Mouse (Mus musculus) layer of hippocampus, postnatal 25 days (tissue): Measurements from ENCODE around the gene Ccnb1. TPM values are rescaled to one million over a fixed set of nuclear protein-coding genes. Genes with fewer than 3 reads are reported as not detected.
A peak's percentile ranks its signal among the peaks of the same experiment; 100 is the strongest.
"Not testable (repeated sequence)": the region's sequence is repeated elsewhere in the genome, so short reads cannot be mapped to it uniquely, and the experiment has no call there.

Experiments used
- DNase-seq, 2 experiments: peaks; one replicate each; pipeline ENCODE4 v3.0.0; 2022; ENCODE audit warnings: mixed read lengths in 2 of 2, low spot score in 1 of 2; ENCODE audit errors: extremely low spot score in 1 of 2
- total RNA-seq, 2 experiments: library from RNA; stranded (reverse); gene quantifications; 2 replicates each; pipeline ENCODE4 v1.2.3; 2021

Gene Ccnb1
- total RNA-seq, 2 experiments from 2014 or later = 1.5 TPM

DNA sequence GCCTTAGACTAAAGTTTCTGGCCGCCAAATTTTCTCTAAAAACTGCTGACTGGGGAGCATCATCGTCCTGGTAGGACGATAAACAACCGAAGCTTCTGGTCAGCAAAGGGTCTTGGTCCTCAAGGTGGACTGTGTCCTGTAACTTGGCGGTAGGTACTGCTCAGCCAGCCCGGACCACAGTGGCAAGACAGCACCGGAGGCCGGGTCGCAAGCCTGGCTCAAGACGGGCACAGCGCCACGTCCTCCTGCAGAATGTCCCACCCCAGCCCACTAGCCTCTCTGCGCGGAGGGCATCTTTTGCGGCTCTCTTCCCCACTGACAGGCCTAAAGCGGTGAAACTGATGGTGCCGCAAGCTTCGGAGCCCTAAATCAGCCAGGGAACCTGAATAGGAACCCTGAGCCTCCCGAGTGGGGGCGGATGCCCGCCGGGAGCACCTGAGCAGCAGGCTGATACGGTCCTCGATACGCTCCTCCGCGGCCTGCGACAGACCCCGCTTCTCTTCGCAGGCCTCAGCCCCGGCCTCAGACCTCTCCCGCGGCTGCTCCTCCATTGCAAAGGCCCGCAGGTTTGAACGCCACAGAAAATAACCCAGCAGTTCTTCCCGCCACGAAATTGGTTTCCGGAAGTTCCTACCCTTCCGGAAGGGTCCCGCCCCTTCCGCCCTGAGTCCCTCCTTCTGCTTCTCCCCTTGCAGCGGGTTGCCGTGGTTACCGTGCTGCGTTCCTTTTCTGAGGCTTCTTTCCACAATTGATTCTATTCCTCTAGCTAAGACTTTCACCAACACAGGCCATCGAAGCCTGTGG lies 10.9 kb downstream of the Ccnb1 start, which contains the start of gene Cenph:
Gene Cenph, minus strand, starts transcription at position 648 of the 804 bp plus-strand sequence.
- peak; percentile 52 to 68 for DNase-seq

- DNase-seq = no peak
Observed at GRCm38 (mm10) chr13:100774704-100775103, 11.7 kb downstream of the Ccnb1 start.

DNA sequence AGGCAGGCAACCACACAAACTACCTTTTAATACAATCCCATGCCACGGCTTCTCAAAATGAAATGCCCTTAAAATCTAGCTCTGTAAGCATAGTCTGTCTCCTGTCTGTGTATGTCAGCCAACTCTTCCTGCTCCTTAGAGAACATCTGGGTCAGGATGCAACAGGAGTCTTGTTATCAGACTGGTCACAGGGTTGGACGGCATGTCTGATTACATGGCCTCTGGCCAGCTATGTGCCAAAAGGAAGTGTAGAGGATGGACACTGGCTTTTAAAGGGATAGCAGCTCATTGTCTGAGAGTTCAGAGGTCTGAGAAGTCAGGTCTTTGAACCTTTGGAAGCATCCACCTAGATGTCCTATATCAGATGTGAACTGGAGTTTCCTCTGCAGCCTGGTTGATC lies 31.0 kb downstream of the Ccnb1 start:
- no peak for DNase-seq

DNA sequence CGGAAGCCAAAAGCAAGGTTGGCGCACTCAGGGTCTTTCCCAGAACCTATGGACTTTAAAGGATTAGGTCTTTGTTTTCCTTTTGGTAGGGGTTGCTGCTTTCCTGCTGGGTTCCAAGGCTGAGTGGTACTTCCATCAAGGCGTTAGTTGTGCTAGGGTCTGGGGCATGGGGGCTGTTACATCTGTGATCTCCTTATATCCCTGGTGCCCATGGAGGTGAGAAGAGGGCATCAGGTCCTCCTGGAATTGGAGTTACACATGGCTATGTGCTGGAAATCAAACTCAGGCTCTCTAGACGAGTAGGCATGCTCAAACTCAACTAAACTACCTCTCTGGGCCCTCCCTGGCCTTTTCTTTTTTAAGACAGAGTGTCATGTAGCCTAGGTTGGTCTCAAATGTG lies 32.2 kb downstream of the Ccnb1 start:
- no peak for DNase-seq

DNA sequence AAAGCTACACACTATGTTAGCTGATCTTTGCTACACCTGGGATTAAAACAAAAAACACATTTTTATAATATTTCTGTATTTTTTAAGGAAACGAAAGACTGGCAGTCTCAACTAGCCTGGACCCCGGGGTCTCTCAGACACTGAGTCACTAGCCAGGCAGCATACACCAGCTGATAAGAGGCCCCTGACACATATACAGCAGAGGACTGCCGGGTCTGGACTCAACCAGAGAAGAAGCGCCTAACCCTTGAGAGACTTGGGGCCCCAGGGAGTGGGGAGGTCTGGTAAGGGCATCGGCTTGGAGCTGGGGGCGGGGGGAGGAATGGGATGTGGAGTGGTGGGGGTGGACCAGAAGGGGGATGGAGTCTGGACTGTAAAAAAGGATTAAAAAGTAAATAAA lies 33.4 kb downstream of the Ccnb1 start:
- no peak for DNase-seq

- no peak for DNase-seq
Observed at GRCm38 (mm10) chr13:100752529-100752928, 33.8 kb downstream of the Ccnb1 start.

GRCm38 (mm10) chr13:100751402-100751801 lies 35.0 kb downstream of the Ccnb1 start:
- DNase-seq = no peak

GRCm38 (mm10) chr13:100750799-100751198 lies 35.6 kb downstream of the Ccnb1 start:
- no peak for DNase-seq

DNA sequence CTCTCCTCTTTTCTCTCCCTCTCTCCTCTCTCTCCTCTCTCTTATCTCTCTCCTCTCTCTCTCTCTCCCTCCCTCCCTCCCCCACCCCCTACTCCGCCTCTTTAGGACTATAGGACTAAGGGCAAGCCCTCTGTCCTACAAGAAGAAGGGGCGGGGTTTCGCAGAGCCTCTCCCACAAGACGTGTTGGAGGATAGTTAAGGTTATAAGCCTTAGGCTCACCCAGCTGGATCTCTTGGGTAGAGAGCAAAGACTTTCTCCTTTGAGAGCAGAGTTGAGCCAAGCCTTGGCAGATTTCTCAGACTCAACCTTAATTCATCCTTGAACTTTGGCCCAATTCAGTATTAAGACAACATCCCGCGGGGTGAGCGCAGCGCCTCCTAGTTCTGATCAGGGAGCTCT lies 37.7 kb downstream of the Ccnb1 start:
- no peak for DNase-seq

DNA sequence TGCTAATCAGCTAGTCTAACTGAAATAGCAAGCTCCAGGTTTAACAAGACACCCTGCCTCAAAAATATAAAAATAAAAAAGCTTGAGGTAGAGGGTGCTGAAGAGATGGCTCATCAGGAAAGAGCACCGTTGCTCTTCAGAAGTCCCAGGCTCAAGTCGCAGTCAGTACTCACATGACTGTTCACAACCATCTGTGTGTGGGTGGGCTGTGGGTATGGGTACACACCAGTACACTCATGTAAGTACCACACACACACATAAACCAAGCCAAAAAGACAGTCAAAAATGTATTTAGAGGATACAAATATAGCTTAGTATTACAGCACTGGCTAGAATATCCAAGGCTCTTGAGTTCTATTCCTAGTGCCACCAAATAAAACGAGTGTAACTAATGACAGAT lies 40.3 kb downstream of the Ccnb1 start:
- no peak for DNase-seq

GRCm38 (mm10) chr13:100744036-100744744 lies 42.2 kb downstream of the Ccnb1 start, which contains the start of gene Mrps36:
TSS of gene Mrps36 (minus strand) at chr13:100744659.
- peak; percentile 72 to 75 for DNase-seq

DNA sequence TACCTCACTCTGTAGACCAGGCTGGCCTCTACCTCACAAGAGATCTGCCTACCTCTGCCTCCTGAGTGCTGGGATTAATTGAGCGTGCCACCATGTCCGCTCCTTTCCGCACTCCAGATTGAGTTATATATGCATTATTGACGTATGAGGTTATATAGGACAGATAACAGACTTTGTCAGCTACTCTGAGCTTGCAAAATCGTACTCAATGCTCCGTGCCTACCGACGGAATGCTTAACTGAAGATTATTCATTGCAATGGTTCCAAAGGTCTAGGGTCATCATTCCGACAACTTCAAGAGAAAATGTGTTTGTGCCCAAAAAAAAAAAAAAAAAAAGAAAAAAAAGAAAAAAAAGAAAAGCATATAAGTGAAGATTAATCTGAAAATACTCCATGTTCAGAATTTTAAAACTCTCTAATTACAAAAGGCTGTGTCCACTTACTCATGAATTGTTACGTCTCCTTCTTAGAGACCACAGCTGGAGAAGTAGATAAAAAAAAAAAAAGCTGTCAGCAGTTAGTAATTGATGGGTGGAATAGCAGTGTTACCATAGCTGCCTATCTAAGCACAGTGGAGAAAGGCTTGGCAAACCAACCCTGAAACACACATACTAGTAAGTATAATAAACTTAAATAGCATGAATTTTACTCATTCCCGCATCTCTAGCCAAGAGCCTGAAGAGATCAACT lies 42.9 kb downstream of the Ccnb1 start:
- no peak for DNase-seq

DNA sequence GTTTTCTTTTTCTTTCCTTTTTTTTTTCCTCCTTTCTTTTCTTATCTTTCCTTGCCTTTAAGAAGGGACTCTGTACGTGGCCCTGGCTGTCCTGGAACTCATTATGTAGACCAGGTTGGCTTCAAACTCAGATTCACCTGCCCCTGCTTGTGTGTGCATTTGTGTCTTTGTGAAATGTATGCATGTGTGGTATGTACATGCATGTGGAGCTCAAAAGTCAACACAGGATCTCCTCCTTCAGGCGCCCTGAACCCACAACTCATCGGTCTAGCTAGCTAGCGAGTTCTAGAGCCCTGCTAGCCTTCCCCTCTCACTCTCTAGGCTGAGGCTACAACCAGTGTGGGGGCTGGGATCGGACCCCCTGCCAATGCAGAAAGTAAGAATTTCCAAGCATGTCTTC lies 43.5 kb downstream of the Ccnb1 start:
- DNase-seq = no peak

DNA sequence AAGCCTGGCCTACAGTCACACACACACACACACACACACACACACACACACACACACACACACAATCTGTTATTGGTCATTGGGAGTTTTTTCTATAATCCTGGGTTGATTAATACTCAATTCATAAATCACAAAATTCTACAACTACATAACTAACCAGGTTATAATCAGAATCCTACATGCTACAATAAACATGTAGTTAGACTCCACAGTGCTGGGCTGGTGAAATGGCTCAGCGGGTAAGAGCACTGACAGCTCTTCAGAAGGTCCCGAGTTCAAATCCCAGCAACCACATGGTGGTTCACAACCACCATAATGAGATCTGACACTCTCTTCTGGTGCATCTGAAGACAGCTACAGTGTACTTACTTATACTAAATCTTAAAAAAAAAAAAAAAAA lies 53.6 kb downstream of the Ccnb1 start:
- DNase-seq = no peak

GRCm38 (mm10) chr13:100731462-100732046 lies 54.8 kb downstream of the Ccnb1 start:
- not testable (repeated sequence) for DNase-seq

GRCm38 (mm10) chr13:100730861-100731176 lies 55.6 kb downstream of the Ccnb1 start, which contains the start of gene Cdk7:
TSS of gene Cdk7 (minus strand) at chr13:100730939.
- peak; percentile 76 to 82 for DNase-seq

GRCm38 (mm10) chr13:100730153-100730860 lies 56.1 kb downstream of the Ccnb1 start:
- peak in 1 of 2 experiments; percentile 3 for DNase-seq
